Mouse (Mus musculus): ENCODE measurements around the gene Pde2a. TPM values are rescaled to one million over a fixed set of nuclear protein-coding genes. Genes with fewer than 3 reads are reported as not detected.

The Pde2a gene
- polyA plus RNA-seq (2015; fragmentation: Nextera tagmentation; extraction: Ambion mirVana): 14.8 and 22.5 TPM in 2 replicates

DNA sequence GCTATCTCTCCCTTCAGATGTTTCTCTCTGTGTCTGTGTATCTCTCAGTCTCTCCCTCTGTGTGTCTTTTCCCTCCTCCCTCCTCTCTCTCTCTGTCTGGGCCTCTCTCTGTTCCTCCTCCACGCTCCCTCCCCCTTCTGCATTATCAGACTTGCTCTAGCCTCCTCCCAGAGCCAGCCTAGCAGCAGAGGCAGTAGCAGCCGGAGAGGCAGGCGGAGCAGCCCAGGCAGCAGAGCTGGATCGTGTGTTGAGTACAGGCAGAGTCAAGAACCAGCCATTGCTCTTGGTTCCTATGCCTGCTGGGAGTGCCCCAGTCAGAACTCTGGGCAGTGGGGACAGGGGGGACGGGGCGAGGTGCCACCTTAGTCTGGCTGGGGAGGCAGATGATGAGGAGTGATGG lies at the start of gene Pde2a:
Pde2a (plus strand) TSS at position 163 of the 400 bp plus-strand sequence.
- no peak for ATAC-seq (ENCODE audit: low read depth)
- H3K27me3 ChIP-seq (ENCODE audit: control insufficient read depth, insufficient read depth, low read depth, low read length): no peaks in the 10 kb centered on the region; the same call in 1 of the 2 replicates
- H3K4me3 ChIP-seq (ENCODE audit: low read length): no peak within 1 kb of the TSS
- no peak within 1 kb of the TSS for H3K27ac ChIP-seq (ENCODE audit: low read length)
- no peak within 1 kb of the TSS for H3K4me2 ChIP-seq (ENCODE audit: low read depth, low read length)
- no peaks in the 10 kb centered on the region for H3K9me3 ChIP-seq (ENCODE audit: control insufficient read depth, low read length)
- WGBS: 24% methylated on average over 6 of the region's 6 CpGs
- H3K9ac ChIP-seq (ENCODE audit: low read length): no peak within 1 kb of the TSS
- H3K36me3 ChIP-seq (ENCODE audit: control insufficient read depth, insufficient read depth, low read length): no peaks in the 10 kb centered on the region
- no peaks in the 10 kb centered on the region for H3K4me1 ChIP-seq (replicated peaks; ENCODE audit: control insufficient read depth, insufficient read depth, low read length)

DNA sequence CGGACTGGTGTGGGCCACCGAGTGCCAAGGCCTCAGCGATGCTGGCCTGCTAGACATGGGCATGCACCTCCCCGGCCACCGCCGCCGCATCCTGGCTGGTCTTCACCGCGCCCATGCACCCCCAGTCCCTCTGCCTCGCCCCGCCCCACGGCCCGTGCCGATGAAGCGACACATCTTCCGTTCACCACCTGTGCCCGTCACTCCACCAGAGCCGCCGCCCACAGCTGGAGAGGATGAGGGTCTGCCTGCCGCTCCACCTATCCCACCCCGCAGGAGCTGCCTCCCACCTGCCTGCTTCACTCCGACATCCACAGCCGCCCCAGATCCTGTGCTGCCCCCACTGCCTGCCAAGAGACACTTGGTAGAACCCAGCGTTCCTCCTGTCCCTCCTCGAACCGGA lies 48.4 kb upstream of the Pde2a start:
- no peak overlapping the region for H3K9ac ChIP-seq (ENCODE audit: low read length)
- no peaks in the 10 kb centered on the region for H3K9me3 ChIP-seq (ENCODE audit: control insufficient read depth, low read length)
- no peaks in the 10 kb centered on the region for H3K36me3 ChIP-seq (ENCODE audit: control insufficient read depth, insufficient read depth, low read length)
- no peak overlapping the region for H3K4me2 ChIP-seq (ENCODE audit: low read depth, low read length)
- H3K27me3 ChIP-seq (ENCODE audit: control insufficient read depth, insufficient read depth, low read depth, low read length): no peaks in the 10 kb centered on the region
- peaks cover 6% of the 10 kb centered on the region for H3K4me1 ChIP-seq (replicated peaks; ENCODE audit: control insufficient read depth, insufficient read depth, low read length)
- ATAC-seq (ENCODE audit: low read depth): no peak
- H3K4me3 ChIP-seq (ENCODE audit: low read length): no peak overlapping the region
- H3K27ac ChIP-seq (ENCODE audit: low read length): no peak overlapping the region
- WGBS: 77% methylated on average over 24 of the region's 26 CpGs

GRCm38 (mm10) chr7:101374155-101374554 lies 47.3 kb upstream of the Pde2a start:
- peak; percentile 20; the same call in 1 of the 2 replicates for ATAC-seq (ENCODE audit: low read depth)

GRCm38 (mm10) chr7:101376701-101377340 lies 44.7 kb upstream of the Pde2a start:
- 71% methylated on average over 10 of the region's 10 CpGs for WGBS
- ATAC-seq (ENCODE audit: low read depth): no peak

More at GRCm38 (mm10) chr7:101374155-101374554, 47.3 kb upstream of the Pde2a start:
- Histone ChIP-seq H3K36me3 (ENCODE audit: control insufficient read depth, insufficient read depth, low read length) (no peaks in the 10 kb centered on the region), H3K4me2 (ENCODE audit: low read depth, low read length) (no peak overlapping the region), H3K9me3 (ENCODE audit: control insufficient read depth, low read length) (no peaks in the 10 kb centered on the region), H3K4me1 (replicated peaks; ENCODE audit: control insufficient read depth, insufficient read depth, low read length) (peaks cover 16% of the 10 kb centered on the region), H3K27me3 (ENCODE audit: control insufficient read depth, insufficient read depth, low read depth, low read length) (no peaks in the 10 kb centered on the region), H3K4me3 (ENCODE audit: low read length) (no peak overlapping the region), H3K27ac (ENCODE audit: low read length) (no peak overlapping the region), H3K9ac (ENCODE audit: low read length) (no peak overlapping the region)

DNA sequence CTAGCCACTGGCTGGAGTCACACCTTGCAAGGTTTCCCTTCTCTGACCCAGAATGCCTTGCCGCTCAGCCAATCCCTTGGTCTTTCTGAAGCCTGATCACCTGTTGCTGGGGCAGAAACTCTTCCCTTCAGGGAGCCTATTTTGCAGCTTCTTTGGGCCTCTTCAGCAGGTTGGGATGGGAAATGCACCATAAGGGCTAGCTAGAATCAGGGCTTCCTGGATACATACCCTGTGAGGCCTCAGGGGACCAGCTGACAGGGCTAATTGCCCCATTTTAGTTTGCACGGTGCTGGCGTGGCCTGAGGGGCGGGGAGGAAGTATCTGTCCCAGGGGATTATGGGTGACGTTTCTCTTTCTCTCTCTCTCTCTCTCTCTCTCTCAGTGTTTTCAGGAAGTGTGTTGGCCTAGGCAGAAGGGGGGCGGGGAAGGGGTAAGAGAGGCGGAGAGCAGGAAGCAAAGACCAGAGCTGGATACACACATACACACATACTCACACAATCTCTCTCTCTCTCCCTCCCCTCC lies 43.7 kb upstream of the Pde2a start:
- peaks cover 26% of the 10 kb centered on the region for H3K4me1 ChIP-seq (replicated peaks; ENCODE audit: control insufficient read depth, insufficient read depth, low read length)
- no peaks in the 10 kb centered on the region for H3K36me3 ChIP-seq (ENCODE audit: control insufficient read depth, insufficient read depth, low read length)
- H3K4me2 ChIP-seq (ENCODE audit: low read depth, low read length): peak overlapping the region; percentile 69
- peak overlapping the region; percentile 78 for H3K9ac ChIP-seq (ENCODE audit: low read length)
- 9% methylated on average over 7 of the region's 7 CpGs for WGBS
- H3K4me3 ChIP-seq (ENCODE audit: low read length): peak overlapping the region; percentile 43
- ATAC-seq (ENCODE audit: low read depth): peak; percentile 85
- H3K9me3 ChIP-seq (ENCODE audit: control insufficient read depth, low read length): no peaks in the 10 kb centered on the region
- peak overlapping the region; percentile 89 for H3K27ac ChIP-seq (ENCODE audit: low read length)
- no peaks in the 10 kb centered on the region for H3K27me3 ChIP-seq (ENCODE audit: control insufficient read depth, insufficient read depth, low read depth, low read length)

More at GRCm38 (mm10) chr7:101376701-101377340, 44.7 kb upstream of the Pde2a start:
- H3K27me3 ChIP-seq (ENCODE audit: control insufficient read depth, insufficient read depth, low read depth, low read length): no peaks in the 10 kb centered on the region
- H3K4me2 ChIP-seq (ENCODE audit: low read depth, low read length): no peak overlapping the region
- H3K27ac ChIP-seq (ENCODE audit: low read length): peak overlapping the region; percentile 82; the same call in 1 of the 2 replicates
- peak overlapping the region; percentile 78 for H3K9ac ChIP-seq (ENCODE audit: low read length)
- peaks cover 26% of the 10 kb centered on the region for H3K4me1 ChIP-seq (replicated peaks; ENCODE audit: control insufficient read depth, insufficient read depth, low read length)
- H3K36me3 ChIP-seq (ENCODE audit: control insufficient read depth, insufficient read depth, low read length): no peaks in the 10 kb centered on the region
- H3K9me3 ChIP-seq (ENCODE audit: control insufficient read depth, low read length): no peaks in the 10 kb centered on the region
- no peak overlapping the region for H3K4me3 ChIP-seq (ENCODE audit: low read length)

- H3K9ac ChIP-seq (ENCODE audit: low read length): peak overlapping the region; percentile 78
- H3K4me2 ChIP-seq (ENCODE audit: low read depth, low read length): peak overlapping the region; percentile 69
- peak; percentile 26 for ATAC-seq (ENCODE audit: low read depth)
- no peaks in the 10 kb centered on the region for H3K9me3 ChIP-seq (ENCODE audit: control insufficient read depth, low read length)
- no peaks in the 10 kb centered on the region for H3K27me3 ChIP-seq (ENCODE audit: control insufficient read depth, insufficient read depth, low read depth, low read length)
- peak overlapping the region; percentile 43 for H3K4me3 ChIP-seq (ENCODE audit: low read length)
- H3K27ac ChIP-seq (ENCODE audit: low read length): peak overlapping the region; percentile 89
- H3K36me3 ChIP-seq (ENCODE audit: control insufficient read depth, insufficient read depth, low read length): no peaks in the 10 kb centered on the region
- H3K4me1 ChIP-seq (replicated peaks; ENCODE audit: control insufficient read depth, insufficient read depth, low read length): peaks cover 26% of the 10 kb centered on the region
- WGBS: 38% methylated on average over 3 of the region's 3 CpGs
Observed at GRCm38 (mm10) chr7:101378285-101378684, 43.2 kb upstream of the Pde2a start.

DNA sequence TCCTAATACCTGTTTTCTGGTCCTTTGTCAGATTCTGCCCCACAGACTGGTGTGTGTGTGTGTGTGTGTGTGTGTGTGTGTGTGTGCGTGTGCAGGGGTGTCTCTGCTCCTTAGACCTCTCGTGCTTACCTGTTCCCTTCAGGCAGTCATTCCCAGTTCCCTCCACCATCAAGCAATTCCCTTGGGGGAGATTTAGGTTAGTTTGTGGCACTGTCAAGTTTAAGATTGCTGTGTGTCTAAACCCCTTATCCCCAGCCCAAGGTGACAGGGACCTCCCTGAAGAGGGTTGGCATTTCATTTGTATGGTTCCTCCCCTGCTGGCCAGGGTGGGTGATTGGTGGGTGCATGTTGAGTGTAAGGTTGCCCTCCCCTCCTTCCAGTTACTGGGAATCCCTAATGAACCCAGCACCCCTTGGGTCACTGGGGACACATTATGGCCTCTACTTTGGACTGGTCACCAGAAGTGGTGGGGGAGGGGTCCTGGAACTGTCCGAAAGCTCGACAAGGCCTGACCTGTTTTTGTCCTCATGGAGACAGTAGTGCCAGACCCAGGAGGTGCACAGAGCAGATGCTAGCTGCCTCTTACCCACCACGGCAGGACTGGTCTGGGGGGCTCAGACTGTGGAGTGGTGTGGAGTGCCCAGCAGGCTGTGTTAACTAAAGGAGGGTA lies 42.6 kb upstream of the Pde2a start:
- ATAC-seq (ENCODE audit: low read depth): no peak
- Histone ChIP-seq H3K4me3 (ENCODE audit: low read length) (peak overlapping the region; percentile 43), H3K4me1 (replicated peaks; ENCODE audit: control insufficient read depth, insufficient read depth, low read length) (peaks cover 26% of the 10 kb centered on the region), H3K9ac (ENCODE audit: low read length) (peak overlapping the region; percentile 78), H3K27me3 (ENCODE audit: control insufficient read depth, insufficient read depth, low read depth, low read length) (no peaks in the 10 kb centered on the region), H3K4me2 (ENCODE audit: low read depth, low read length) (peak overlapping the region; percentile 69), H3K9me3 (ENCODE audit: control insufficient read depth, low read length) (no peaks in the 10 kb centered on the region), H3K27ac (ENCODE audit: low read length) (peak overlapping the region; percentile 89), H3K36me3 (ENCODE audit: control insufficient read depth, insufficient read depth, low read length) (no peaks in the 10 kb centered on the region)
- WGBS: 39% methylated on average over 5 of the region's 5 CpGs

- no peak; the same call in 1 of the 2 replicates for ATAC-seq (ENCODE audit: low read depth)
- WGBS: 29% methylated on average over 2 of the region's 2 CpGs
- Histone ChIP-seq H3K36me3 (ENCODE audit: control insufficient read depth, insufficient read depth, low read length) (no peaks in the 10 kb centered on the region), H3K9me3 (ENCODE audit: control insufficient read depth, low read length) (no peaks in the 10 kb centered on the region), H3K9ac (ENCODE audit: low read length) (peak overlapping the region; percentile 78), H3K4me3 (ENCODE audit: low read length) (no peak overlapping the region; the same call in 1 of the 2 replicates), H3K27me3 (ENCODE audit: control insufficient read depth, insufficient read depth, low read depth, low read length) (no peaks in the 10 kb centered on the region), H3K4me2 (ENCODE audit: low read depth, low read length) (peak overlapping the region; percentile 69), H3K4me1 (replicated peaks; ENCODE audit: control insufficient read depth, insufficient read depth, low read length) (peaks cover 30% of the 10 kb centered on the region), H3K27ac (ENCODE audit: low read length) (peak overlapping the region; percentile 74)
Observed at GRCm38 (mm10) chr7:101379732-101380131, 41.8 kb upstream of the Pde2a start.

GRCm38 (mm10) chr7:101381512-101381911 lies 40.0 kb upstream of the Pde2a start:
- Histone ChIP-seq H3K4me3 (ENCODE audit: low read length) (no peak overlapping the region), H3K27ac (ENCODE audit: low read length) (no peak overlapping the region), H3K9me3 (ENCODE audit: control insufficient read depth, low read length) (no peaks in the 10 kb centered on the region), H3K4me1 (replicated peaks; ENCODE audit: control insufficient read depth, insufficient read depth, low read length) (peaks cover 48% of the 10 kb centered on the region), H3K9ac (ENCODE audit: low read length) (no peak overlapping the region), H3K36me3 (ENCODE audit: control insufficient read depth, insufficient read depth, low read length) (no peaks in the 10 kb centered on the region), H3K4me2 (ENCODE audit: low read depth, low read length) (no peak overlapping the region), H3K27me3 (ENCODE audit: control insufficient read depth, insufficient read depth, low read depth, low read length) (no peaks in the 10 kb centered on the region)
- 71% methylated on average over 6 of the region's 6 CpGs for WGBS
- ATAC-seq (ENCODE audit: low read depth): no peak

Measured in lung, embryonic 16.5 days (tissue).